Mouse (Mus musculus) skeletal muscle tissue, adult 2 months (tissue): ENCODE measurements at regions not wholly inside any gene's neighbourhood (a gene's known extent, or its start where the extent isn't known, plus 50 kb on each side); places are given as distances from the start of the nearest gene placed in this dataset.

Experiments
- DNase-seq: peaks from one replicate; pipeline ENCODE4 v3.0.0-alpha.2; 2012; ENCODE audit warnings: low read depth, low spot score

GRCm38 (mm10) chrX:70820518-70820917 is 229.5 kb upstream of the Mamld1 start:
- DNase-seq, result no peak

- peak; percentile 0 for DNase-seq
Measured at GRCm38 (mm10) chrX:70817771-70818170, 232.3 kb upstream of the Mamld1 start.

GRCm38 (mm10) chrX:70816662-70817061 is 233.4 kb upstream of the Mamld1 start:
- no peak for DNase-seq

- DNase-seq, result no peak
Measured at GRCm38 (mm10) chrX:70791796-70792195, 258.3 kb upstream of the Mamld1 start.

GRCm38 (mm10) chrX:70762862-70763261 is 285.9 kb upstream of the Tmem185a start:
- no peak for DNase-seq

- DNase-seq, result no peak
Measured at GRCm38 (mm10) chrX:70713004-70713604, 236.1 kb upstream of the Tmem185a start.

- DNase-seq, result no peak
Measured at GRCm38 (mm10) chrX:70682194-70682593, 205.2 kb upstream of the Tmem185a start.

- no peak for DNase-seq
Measured at GRCm38 (mm10) chrX:70667092-70667491, 190.1 kb upstream of the Tmem185a start.
